Mouse (Mus musculus): ENCODE results near the gene Gm28308. TPM values are rescaled to one million over a fixed set of nuclear protein-coding genes. Genes with fewer than 3 reads are reported as not detected.

Gene Gm28308
- total and polyA plus RNA-seq, 3 experiments: not detected

- Histone ChIP-seq H3K4me3 (ENCODE audit: control insufficient read depth in 1 of 2, insufficient read depth in 1 of 2, low read depth in 2 of 2, low read length in 2 of 2) (no peak overlapping the region), H3K4me1 (ENCODE audit: control insufficient read depth in 1 of 2, insufficient read depth in 2 of 2, low read length in 2 of 2) (no peaks in the 10 kb centered on the region), H3K36me3 (ENCODE audit: control insufficient read depth in 1 of 2, insufficient read depth in 2 of 2, low read length in 2 of 2) (no peaks in the 10 kb centered on the region), H3K9me3 (replicated peaks; ENCODE audit: insufficient read depth, low read length) (no peaks in the 10 kb centered on the region), H3K9ac (ENCODE audit: control insufficient read depth, low read depth, low read length, poor library complexity, severe bottlenecking) (no peak overlapping the region), H3K79me2 (ENCODE audit: control insufficient read depth, insufficient read depth, low read length, poor library complexity) (no peaks in the 10 kb centered on the region), H3K27me3 (ENCODE audit: control insufficient read depth in 1 of 2, insufficient read depth in 2 of 2, low read length in 2 of 2) (no peaks in the 10 kb centered on the region), H3K27ac (ENCODE audit: control insufficient read depth, low read depth, low read length) (no peak overlapping the region)
- DNase-seq (ENCODE audit: low read depth, low spot score): no peak
- TF ChIP-seq RCOR1 (IDR thresholded peaks at IDR 0.05; ENCODE audit: low read depth, low read length) (no peak), TBP (IDR thresholded peaks at IDR 0.05; ENCODE audit: low read depth, low read length) (no peak), MYB (IDR thresholded peaks at IDR 0.05; ENCODE audit: low read depth, low read length) (no peak), MYC (IDR thresholded peaks at IDR 0.05; ENCODE audit: low read depth, low read length) (no peak), POLR2A (IDR thresholded peaks at IDR 0.05; ENCODE audit: control insufficient read depth in 1 of 2, insufficient read depth in 1 of 2, low read depth in 1 of 2, low read length in 2 of 2, poor library complexity in 1 of 2) (no peak), ZC3H11A (IDR thresholded peaks at IDR 0.05; ENCODE audit: low read depth, low read length) (no peak), MEF2A (IDR thresholded peaks at IDR 0.05; ENCODE audit: extremely low read depth, insufficient replicate concordance, low read depth, low read length, poor library complexity, severe bottlenecking) (no peak), NELFE (IDR thresholded peaks at IDR 0.05; ENCODE audit: low read depth, low read length) (no peak), SIN3A (IDR thresholded peaks at IDR 0.05; ENCODE audit: low read length) (no peak), MAZ (IDR thresholded peaks at IDR 0.05; ENCODE audit: low read depth, low read length) (no peak), ELF1 (IDR thresholded peaks at IDR 0.05; ENCODE audit: low read depth, low read length) (no peak), CHD1 (IDR thresholded peaks at IDR 0.05; ENCODE audit: low read depth, low read length) (no peak), SMC3 (IDR thresholded peaks at IDR 0.05; ENCODE audit: low read depth, low read length) (no peak), BHLHE40 (IDR thresholded peaks at IDR 0.05; ENCODE audit: borderline replicate concordance, low read depth, low read length) (no peak), UBTF (IDR thresholded peaks at IDR 0.05; ENCODE audit: borderline replicate concordance, insufficient read depth, low read depth, low read length) (no peak), CHD2 (IDR thresholded peaks at IDR 0.05; ENCODE audit: low read length) (no peak), E2F4 (IDR thresholded peaks at IDR 0.05; ENCODE audit: borderline replicate concordance, low read depth, low read length) (no peak), KAT2A (conservative IDR thresholded peaks at IDR 0.05; ENCODE audit: low read depth, low read length) (no peak), MXI1 (IDR thresholded peaks at IDR 0.05; ENCODE audit: low read depth, low read length) (no peak)
These were observed 42.8 kb downstream of the Gm28308 start for GRCm38 (mm10) chr6:52170166-52170897.

- no peak overlapping the region for H3K9ac ChIP-seq (ENCODE audit: control insufficient read depth, low read depth, low read length, poor library complexity, severe bottlenecking)
- no peak for DNase-seq (ENCODE audit: low read depth, low spot score)
These were observed 43.5 kb downstream of the Gm28308 start for GRCm38 (mm10) chr6:52169499-52170165.

More at GRCm38 (mm10) chr6:52169499-52170165, 43.5 kb downstream of the Gm28308 start:
- H3K9me3 ChIP-seq (replicated peaks; ENCODE audit: insufficient read depth, low read length): no peaks in the 10 kb centered on the region
- no peaks in the 10 kb centered on the region for H3K79me2 ChIP-seq (ENCODE audit: control insufficient read depth, insufficient read depth, low read length, poor library complexity)
- no peaks in the 10 kb centered on the region for H3K36me3 ChIP-seq (ENCODE audit: control insufficient read depth in 1 of 2, insufficient read depth in 2 of 2, low read length in 2 of 2)
- TF ChIP-seq USF1 (IDR thresholded peaks at IDR 0.05; ENCODE audit: low read depth, low read length): no peak
- no peak for TF ChIP-seq ZC3H11A (IDR thresholded peaks at IDR 0.05; ENCODE audit: low read depth, low read length)
- TF ChIP-seq NELFE (IDR thresholded peaks at IDR 0.05; ENCODE audit: low read depth, low read length): no peak
- TF ChIP-seq CTCF (IDR thresholded peaks at IDR 0.05 in 2 of 3, conservative IDR thresholded peaks at IDR 0.05 in 1 of 3; ENCODE audit: control insufficient read depth in 1 of 3, insufficient read depth in 1 of 3, low read depth in 2 of 3, low read length in 3 of 3, poor library complexity in 1 of 3, severe bottlenecking in 1 of 3): no peak
- no peak for TF ChIP-seq MAFK (IDR thresholded peaks at IDR 0.05; ENCODE audit: borderline replicate concordance, low read depth, low read length)
- no peak for TF ChIP-seq JUND (IDR thresholded peaks at IDR 0.05; ENCODE audit: low read depth, low read length)
- H3K4me3 ChIP-seq (ENCODE audit: control insufficient read depth in 1 of 2, insufficient read depth in 1 of 2, low read depth in 2 of 2, low read length in 2 of 2): no peak overlapping the region
- H3K27ac ChIP-seq (ENCODE audit: control insufficient read depth, low read depth, low read length): no peak overlapping the region
- H3K4me1 ChIP-seq (ENCODE audit: control insufficient read depth in 1 of 2, insufficient read depth in 2 of 2, low read length in 2 of 2): no peaks in the 10 kb centered on the region
- H3K27me3 ChIP-seq (ENCODE audit: control insufficient read depth in 1 of 2, insufficient read depth in 2 of 2, low read length in 2 of 2): no peaks in the 10 kb centered on the region
